Mouse (Mus musculus): ENCODE results near the gene D430041D05Rik.

The D430041D05Rik gene

GRCm38 (mm10) chr2:104410963-104411545, at the start of gene D430041D05Rik:
D430041D05Rik (minus strand) TSS chr2:104411013.
- no peak for DNase-seq

GRCm38 (mm10) chr2:104460021-104460420, 49.2 kb upstream of the D430041D05Rik start:
- DNase-seq = no peak

DNA sequence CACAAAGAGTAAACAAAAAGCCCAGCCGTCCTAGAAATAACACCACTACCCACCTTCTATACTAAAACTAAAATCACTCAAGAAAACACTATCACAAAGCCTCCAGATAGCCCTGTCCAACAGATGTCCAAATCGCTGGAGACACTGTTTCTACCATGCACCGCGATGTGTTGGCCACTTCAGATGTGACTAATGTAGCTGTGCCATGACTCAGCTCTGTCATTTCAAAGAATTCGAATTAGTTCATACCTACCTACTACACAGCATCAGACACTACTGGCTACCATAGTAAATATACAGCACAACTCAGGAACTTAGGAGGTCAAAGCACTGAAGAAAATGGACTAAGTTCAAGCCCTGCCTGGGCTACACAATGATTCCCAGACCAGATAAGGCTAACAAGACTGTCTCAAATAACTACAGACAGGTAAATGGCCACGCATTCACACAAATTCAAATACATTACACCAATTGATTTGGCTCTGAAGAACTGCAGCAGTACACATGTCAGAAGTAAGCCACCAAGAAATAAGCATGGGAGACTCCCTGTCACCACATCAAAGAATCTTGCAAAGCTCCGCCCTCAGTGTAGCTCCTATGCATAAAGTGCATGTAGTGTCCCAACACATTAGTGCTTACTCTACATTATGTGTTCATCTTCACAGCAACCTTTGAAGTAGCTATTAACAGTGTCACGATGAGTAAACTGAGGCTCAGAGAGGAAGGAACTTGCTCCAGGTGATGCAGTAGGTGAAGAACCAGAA, 47.9 kb upstream of the D430041D05Rik start:
- no peak for DNase-seq

DNA sequence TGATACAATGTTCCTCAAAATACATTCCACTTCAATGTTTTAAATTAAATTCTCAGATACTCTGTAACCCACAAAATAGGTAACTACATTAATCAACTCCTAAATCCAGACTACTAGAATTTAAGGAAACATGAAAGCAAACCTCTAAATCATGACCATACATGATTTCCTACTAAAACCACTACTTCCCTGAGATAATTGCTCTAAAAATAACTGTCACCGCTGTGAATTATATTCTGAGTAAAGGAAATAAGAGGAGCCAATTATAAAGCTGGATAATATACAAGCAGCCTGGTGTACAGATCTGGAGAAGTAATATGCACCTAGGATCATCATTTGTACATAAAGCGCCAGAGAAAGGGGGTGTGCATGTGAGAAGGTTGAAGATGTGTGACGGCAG, 46.3 kb upstream of the D430041D05Rik start:
- no peak for DNase-seq

GRCm38 (mm10) chr2:104450685-104451084, 39.9 kb upstream of the D430041D05Rik start:
- no peak for DNase-seq

DNA sequence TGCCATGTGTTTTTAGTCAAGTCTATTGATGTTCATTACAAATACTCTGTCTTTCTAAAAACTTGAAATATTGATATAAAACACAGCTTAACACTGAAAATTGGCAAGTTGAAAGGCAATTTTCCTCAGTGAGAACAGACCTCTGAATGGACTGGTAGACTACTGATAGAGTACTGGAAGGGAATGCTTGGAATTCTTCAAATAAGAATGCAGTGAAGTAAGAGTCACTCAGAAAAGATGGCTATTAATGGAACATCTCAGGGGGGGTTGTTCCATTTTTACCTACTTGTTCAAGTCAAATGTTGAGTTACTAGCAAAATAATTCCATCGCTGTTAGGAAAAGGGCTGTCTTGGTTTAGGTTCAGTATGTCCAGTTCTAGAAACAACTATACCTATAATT, 38.4 kb upstream of the D430041D05Rik start:
- no peak for DNase-seq

GRCm38 (mm10) chr2:104448201-104448600, 37.4 kb upstream of the D430041D05Rik start:
- peak; percentile 17 for DNase-seq

DNA sequence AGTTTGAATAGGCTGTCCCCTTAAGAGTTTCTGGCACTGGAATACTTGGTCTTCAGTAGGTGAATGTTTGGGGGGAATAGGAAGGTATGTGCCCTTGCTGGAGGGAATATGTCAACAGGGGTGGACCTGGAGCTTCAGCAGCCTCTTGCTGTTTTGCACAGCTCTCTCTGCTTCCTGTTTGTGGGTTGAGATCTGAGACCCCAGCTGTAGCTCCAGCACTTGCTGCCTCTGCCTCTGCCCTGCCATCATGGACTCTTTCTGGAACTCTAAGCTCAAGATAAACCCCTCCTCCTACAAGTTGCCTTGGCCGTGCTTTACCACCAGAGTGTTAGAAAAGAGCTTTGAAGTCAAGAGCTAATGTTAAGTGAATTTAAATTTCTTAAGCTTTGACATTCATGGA, 35.2 kb upstream of the D430041D05Rik start:
- DNase-seq = no peak

DNA sequence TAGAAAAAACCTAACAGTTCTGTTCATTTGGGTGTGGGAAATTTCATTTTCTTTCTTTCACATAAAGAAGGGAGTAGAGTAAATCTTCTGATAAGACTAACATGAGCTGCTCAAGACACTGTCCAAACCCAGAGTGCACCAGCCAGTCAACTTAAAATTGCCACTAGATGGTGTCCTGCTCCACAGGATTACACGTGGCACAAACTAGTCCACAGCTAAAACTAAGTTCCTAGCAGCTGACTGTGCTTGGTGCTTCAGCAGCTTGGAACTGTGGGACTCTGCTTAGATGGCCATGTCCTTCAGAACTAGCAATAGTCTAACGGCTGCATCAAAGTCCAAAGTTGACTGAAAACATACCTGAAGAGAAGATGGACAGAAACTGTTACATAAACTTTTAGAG, 34.0 kb upstream of the D430041D05Rik start:
- peak; percentile 63 for DNase-seq

- no peak for DNase-seq
These were observed 31.5 kb upstream of the D430041D05Rik start for GRCm38 (mm10) chr2:104442341-104442740.

DNA sequence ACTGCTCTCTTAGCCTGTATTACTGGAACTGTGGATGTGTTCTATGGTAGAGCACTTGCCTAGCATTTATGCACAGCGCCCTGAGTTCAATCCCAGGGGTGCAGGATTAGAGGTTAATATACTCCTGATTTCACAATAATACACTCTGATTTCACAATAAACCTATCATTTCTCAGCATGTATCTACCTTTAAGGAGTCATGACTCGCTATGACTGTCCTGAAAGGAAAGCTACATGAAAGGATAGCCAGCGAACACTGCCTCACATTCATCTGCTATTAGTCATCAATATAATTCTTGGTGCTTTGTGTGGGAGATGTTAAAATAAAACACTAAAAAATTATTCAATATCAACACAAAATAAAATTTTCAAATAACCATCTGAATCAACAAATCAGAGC, 25.4 kb upstream of the D430041D05Rik start:
- DNase-seq = no peak

DNA sequence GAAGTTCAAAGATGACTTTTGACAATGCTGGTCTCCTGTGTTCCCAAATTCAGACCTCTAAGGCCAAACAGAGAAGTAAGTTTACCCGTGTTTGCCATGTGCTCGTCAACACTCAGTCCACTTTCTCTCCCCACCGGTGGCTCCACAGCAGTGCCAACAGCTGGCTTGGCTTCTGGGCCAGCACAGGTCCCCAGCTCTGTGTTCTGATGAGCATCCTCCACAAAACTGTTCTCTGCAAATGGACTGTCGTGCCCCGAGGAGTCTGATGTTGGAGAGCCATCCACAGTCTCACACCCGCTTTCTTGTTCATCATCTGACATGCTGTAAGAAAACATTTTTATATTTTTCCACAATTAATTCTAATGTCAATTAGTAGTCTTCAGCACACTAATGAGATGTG, 20.3 kb upstream of the D430041D05Rik start:
- no peak for DNase-seq

- DNase-seq = no peak
These were observed 19.8 kb upstream of the D430041D05Rik start for GRCm38 (mm10) chr2:104430566-104430965.

DNA sequence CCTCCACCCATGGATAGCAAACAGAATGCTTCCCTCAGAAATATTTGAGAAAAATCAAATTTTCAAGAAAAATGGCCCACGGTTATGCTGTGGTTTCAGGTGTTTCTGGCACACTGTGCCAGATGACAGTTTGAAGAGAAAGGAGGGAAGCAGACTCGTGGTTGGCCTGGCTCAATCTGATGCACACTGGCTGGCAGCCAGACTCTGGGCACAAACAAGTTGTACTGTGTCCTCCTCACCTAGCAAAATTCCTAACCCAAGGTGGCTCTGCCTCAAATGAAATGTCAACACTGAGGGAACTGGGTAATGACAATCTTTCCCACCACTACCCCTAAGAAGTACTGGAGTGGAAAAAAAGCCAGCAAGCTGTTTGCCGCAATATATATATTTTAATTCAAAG, 15.3 kb upstream of the D430041D05Rik start:
- DNase-seq = no peak

GRCm38 (mm10) chr2:104422230-104422629, 11.4 kb upstream of the D430041D05Rik start:
- DNase-seq = peak; percentile 25

DNA sequence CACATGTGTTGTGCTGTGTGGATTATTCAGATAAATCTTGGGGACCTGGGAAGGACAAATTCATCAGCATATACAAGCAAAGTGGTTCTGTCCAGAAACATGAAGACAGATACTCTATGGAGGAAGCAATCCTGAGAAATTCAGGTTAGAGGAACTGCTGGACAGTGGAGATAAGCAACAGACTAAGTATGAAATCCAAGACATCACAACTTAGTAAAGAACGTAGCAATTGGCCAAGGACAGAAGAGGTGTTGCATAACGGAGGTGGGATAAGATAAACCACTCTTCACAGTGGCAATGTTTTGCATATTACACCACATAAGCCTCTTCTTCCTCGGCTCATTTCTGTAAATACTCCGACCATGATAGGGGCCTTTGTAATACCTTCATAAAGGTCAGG, 10.0 kb upstream of the D430041D05Rik start:
- no peak for DNase-seq

GRCm38 (mm10) chr2:104419999-104420398, 9.2 kb upstream of the D430041D05Rik start:
- DNase-seq = no peak

DNA sequence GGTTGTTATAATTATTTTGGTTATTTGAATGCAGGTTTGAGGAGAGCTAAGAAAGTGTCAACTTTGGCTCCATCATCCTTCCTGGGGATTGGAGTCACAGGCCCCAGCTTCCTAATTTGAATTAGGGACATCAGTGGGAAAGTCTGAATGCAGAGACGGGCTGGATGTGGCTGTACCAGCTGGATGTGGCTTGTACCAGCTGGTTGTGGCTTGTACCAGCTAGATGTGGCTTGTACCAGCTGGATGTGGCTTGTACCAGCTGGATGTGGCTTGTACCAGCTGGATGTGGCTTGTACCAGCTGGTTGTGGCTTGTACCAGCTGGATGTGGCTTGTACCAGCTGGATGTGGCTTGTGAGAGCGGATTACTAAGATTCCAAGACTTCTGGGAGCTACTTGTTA, 8.6 kb upstream of the D430041D05Rik start:
- no peak for DNase-seq

- no peak for DNase-seq
These were observed 2.2 kb upstream of the D430041D05Rik start for GRCm38 (mm10) chr2:104413011-104413410.

GRCm38 (mm10) chr2:104412496-104412895, 1.7 kb upstream of the D430041D05Rik start:
- DNase-seq = no peak

GRCm38 (mm10) chr2:104411806-104412205, 993 bp upstream of the D430041D05Rik start:
- no peak for DNase-seq

DNA sequence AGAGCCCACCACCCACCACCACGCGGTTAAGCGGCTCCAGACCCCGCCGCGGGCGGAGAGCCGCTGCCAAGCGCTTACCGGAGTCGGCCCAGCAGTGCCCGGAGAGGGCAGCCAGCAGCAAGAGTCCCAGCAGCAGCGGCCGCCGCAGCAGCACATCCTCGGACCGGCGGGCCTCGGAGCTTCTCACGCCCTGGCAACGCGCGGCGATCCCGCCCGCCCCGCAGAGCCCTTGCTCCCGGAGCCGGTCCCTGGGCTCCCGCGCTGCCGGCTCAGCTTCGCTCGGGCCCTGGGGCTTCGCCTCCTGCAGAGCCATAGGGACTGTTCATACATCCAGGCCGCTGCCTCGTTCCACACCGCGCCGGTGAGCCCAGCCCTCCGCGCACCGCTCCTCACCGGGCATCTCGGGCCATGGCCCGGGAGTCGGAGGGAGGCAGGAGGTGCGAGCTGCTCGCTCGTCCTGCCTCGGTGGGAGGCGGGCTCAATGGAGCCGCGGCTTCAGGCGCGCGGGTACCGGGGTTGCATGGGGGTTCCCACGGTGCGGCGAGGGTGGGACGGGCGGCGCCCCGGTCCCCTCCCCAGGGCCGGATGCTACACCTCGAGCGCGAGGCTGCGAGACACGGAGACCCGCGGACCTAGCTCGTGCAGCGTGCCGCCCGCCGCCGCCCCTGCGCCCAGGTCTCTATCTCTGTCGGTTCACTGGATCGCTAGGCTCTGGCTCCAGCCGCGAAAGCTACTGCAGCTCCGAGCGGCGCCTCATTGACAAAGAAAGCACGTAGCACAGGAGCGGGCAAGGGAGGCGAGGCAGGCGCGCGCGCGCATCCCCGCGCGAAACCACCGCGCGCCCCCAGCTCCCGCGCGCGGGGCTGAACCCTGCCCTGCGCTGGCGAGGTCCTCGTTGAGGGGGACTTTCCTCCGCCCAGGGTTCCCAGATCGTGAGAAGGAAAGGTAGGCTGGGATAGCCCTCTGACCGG, 677 bp downstream of the D430041D05Rik start:
- DNase-seq = peak; percentile 12

- no peak for DNase-seq
These were observed 2.5 kb downstream of the D430041D05Rik start for GRCm38 (mm10) chr2:104408351-104408750.
